In the genomic region with DNA sequence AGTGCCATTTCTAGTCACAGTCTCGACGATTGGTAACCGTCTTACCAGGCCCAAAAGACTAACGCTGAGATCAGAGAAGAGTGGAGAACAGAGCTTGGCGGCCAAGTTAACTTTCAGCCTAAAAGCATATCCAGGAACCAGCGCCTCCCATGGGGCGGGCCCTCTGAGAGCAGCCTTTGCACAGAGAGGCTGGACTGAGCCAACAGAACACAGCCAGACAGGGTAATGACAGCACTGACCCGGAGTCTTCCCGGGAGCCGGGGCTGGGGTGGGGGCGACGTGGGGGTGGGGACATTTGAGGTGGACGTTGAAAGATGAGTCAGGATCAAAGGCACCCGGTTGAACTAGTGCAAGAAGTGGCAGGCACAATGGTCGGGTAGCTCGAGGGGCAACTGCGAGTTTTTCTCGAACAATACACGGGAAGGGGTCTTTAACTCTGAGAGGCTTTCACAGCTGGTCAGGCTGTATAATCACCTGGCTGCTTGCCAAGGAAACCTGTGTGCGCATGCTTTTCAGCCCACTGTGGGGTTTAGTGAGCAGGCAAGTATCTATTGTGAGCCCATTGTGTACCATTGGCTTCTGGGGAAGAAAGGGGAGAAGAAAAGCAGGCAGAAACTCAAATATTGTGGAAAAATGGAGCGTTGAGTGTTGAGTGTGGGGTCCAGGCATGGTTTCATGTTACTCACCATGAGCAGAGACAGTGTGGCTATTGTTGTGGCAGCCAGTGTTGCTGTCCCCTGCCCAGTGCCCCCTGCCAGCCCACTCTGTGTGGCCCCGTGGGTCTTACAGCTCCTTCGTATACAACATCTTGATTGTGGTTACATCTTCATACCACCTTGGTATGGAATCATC, we compare ENCODE assay signal across 8 mouse cellular contexts. TPM values are rescaled to one million over a fixed set of nuclear protein-coding genes. Genes with fewer than 3 reads are reported as not detected.
DNase-seq lines count a peak whose midpoint lies in the region; ATAC-seq and TF ChIP-seq lines count a peak whose summit lies in the region.

No protein-coding gene starts in this region.

- peak; percentile 89 for ATAC-seq in lung, embryonic 14.5 days (ENCODE audit: insufficient read depth)
- peak; percentile 96 for ATAC-seq in midbrain, embryonic 13.5 days
- ATAC-seq in activated CD4-positive, CD25-positive, alpha-beta regulatory T cell, adult 4 months = no peak
- no peak for ATAC-seq in CD4-positive, CD25-positive, alpha-beta regulatory T cell, adult 4 months

- no peak for TF ChIP-seq CTCF in lung, embryonic 14.5 days (IDR thresholded peaks at IDR 0.05; ENCODE audit: low read depth)

- WGBS in lung, embryonic 14.5 days = 28% methylated on average over 23 of the region's 23 CpGs
- WGBS in midbrain, embryonic 13.5 days = 17% methylated on average over 23 of the region's 23 CpGs

- H3K9ac ChIP-seq in lung, embryonic 14.5 days = peak overlapping the region; percentile 5; the same call in 1 of the 2 replicates
- no peak overlapping the region for H3K9ac ChIP-seq in midbrain, embryonic 13.5 days (replicated peaks)

- peaks cover 8% of the 10 kb centered on the region for H3K4me1 ChIP-seq in lung, embryonic 14.5 days (ENCODE audit: insufficient read depth)
- H3K4me1 ChIP-seq in midbrain, embryonic 13.5 days (replicated peaks) = peaks cover 21% of the 10 kb centered on the region

- no peaks in the 10 kb centered on the region for H3K9me3 ChIP-seq in lung, embryonic 14.5 days (ENCODE audit: low read depth, low read length)
- H3K9me3 ChIP-seq in midbrain, embryonic 13.5 days = no peaks in the 10 kb centered on the region

- DNase-seq in lung, embryonic 14.5 days = peak; percentile 84
- DNase-seq in lung, postnatal 14 days = no peak
- peak; percentile 18 to 22 for DNase-seq in heart, adult 18-20 months
- DNase-seq in kidney, adult 18-20 months = peak; percentile 47
- DNase-seq in cerebellum, adult 11 months = no peak

- H3K27me3 ChIP-seq in lung, embryonic 14.5 days (ENCODE audit: insufficient read depth, low read length) = no peaks in the 10 kb centered on the region
- no peaks in the 10 kb centered on the region for H3K27me3 ChIP-seq in midbrain, embryonic 13.5 days

- peak overlapping the region; percentile 63; the same call in 1 of the 2 replicates for H3K27ac ChIP-seq in lung, embryonic 14.5 days (ENCODE audit: low read depth)
- peak overlapping the region; percentile 71 for H3K27ac ChIP-seq in midbrain, embryonic 13.5 days

- H3K36me3 ChIP-seq in lung, embryonic 14.5 days (ENCODE audit: insufficient read depth) = no peaks in the 10 kb centered on the region
- H3K36me3 ChIP-seq in midbrain, embryonic 13.5 days = no peaks in the 10 kb centered on the region

- H3K4me2 ChIP-seq in lung, embryonic 14.5 days = peak overlapping the region; percentile 42
- peak overlapping the region; percentile 26 for H3K4me2 ChIP-seq in midbrain, embryonic 13.5 days (replicated peaks)

- H3K4me3 ChIP-seq in lung, embryonic 14.5 days (ENCODE audit: low read depth, low read length) = no peak overlapping the region
- no peak overlapping the region for H3K4me3 ChIP-seq in midbrain, embryonic 13.5 days (replicated peaks)

RNA-seq across cellular contexts. Expression of a gene that starts 13.9 kb away (rescaled TPM):
- 1.1 and 1.3 TPM in 2 replicates for polyA plus RNA-seq in lung, embryonic 14.5 days (2014; fragmentation: Nextera tagmentation; extraction: Ambion mirVana)
- total RNA-seq in heart, adult 18-20 months (2021) = 10 to 100 TPM; 15.0 to 22.8 TPM
- polyA plus RNA-seq in midbrain, embryonic 13.5 days (2015; fragmentation: Nextera tagmentation; extraction: Ambion mirVana) = 3.5 and 4.2 TPM in 2 replicates
- polyA plus RNA-seq in activated CD4-positive, CD25-positive, alpha-beta regulatory T cell, adult 4 months (2017; shearing (Covaris generic)) = not detected
- polyA plus RNA-seq in CD4-positive, CD25-positive, alpha-beta regulatory T cell, adult 4 months (2017; shearing (Covaris generic)) = not detected

Comparison
In these comparisons a context has a peak if more than half of its experiments do, and no peak if none do; other contexts are left out.
1. DNase-seq: peak in lung, embryonic 14.5 days (single experiment), heart, adult 18-20 months (2 of 2) and kidney, adult 18-20 months (single experiment); none in lung, postnatal 14 days (single experiment) and cerebellum, adult 11 months (single experiment).
2. ATAC-seq: peak in lung, embryonic 14.5 days (single experiment) and midbrain, embryonic 13.5 days (single experiment); none in activated CD4-positive, CD25-positive, alpha-beta regulatory T cell, adult 4 months (single experiment) and CD4-positive, CD25-positive, alpha-beta regulatory T cell, adult 4 months (single experiment).